Mouse (Mus musculus): ENCODE results near the gene Fn1.

Gene Fn1

GRCm38 (mm10) chr1:71648166-71648565 is 4.8 kb downstream of the Fn1 start:
- DNase-seq = no peak

- DNase-seq = no peak
Observed at GRCm38 (mm10) chr1:71646774-71647173, 6.2 kb downstream of the Fn1 start.

- DNase-seq = no peak
Observed at GRCm38 (mm10) chr1:71645999-71646398, 7.0 kb downstream of the Fn1 start.

GRCm38 (mm10) chr1:71645466-71645865 is 7.5 kb downstream of the Fn1 start:
- no peak for DNase-seq

- DNase-seq = no peak
Observed at GRCm38 (mm10) chr1:71642794-71643193, 10.2 kb downstream of the Fn1 start.

- DNase-seq = no peak
Observed at GRCm38 (mm10) chr1:71641206-71641605, 11.8 kb downstream of the Fn1 start.

GRCm38 (mm10) chr1:71640157-71640556 is 12.8 kb downstream of the Fn1 start:
- no peak for DNase-seq

GRCm38 (mm10) chr1:71636665-71637064 is 16.3 kb downstream of the Fn1 start:
- no peak for DNase-seq

- no peak for DNase-seq
Observed at GRCm38 (mm10) chr1:71636116-71636515, 16.9 kb downstream of the Fn1 start.

GRCm38 (mm10) chr1:71635101-71636014 is 17.6 kb downstream of the Fn1 start:
- DNase-seq = no peak

GRCm38 (mm10) chr1:71634471-71634981 is 18.5 kb downstream of the Fn1 start:
- DNase-seq = no peak

GRCm38 (mm10) chr1:71632387-71632786 is 20.6 kb downstream of the Fn1 start:
- DNase-seq = no peak

- DNase-seq = no peak
Observed at GRCm38 (mm10) chr1:71631811-71632210, 21.2 kb downstream of the Fn1 start.

GRCm38 (mm10) chr1:71630243-71630642 is 22.8 kb downstream of the Fn1 start:
- no peak for DNase-seq

GRCm38 (mm10) chr1:71623625-71624024 is 29.4 kb downstream of the Fn1 start:
- DNase-seq = no peak

GRCm38 (mm10) chr1:71621526-71621925 is 31.5 kb downstream of the Fn1 start:
- DNase-seq = peak in 1 of 2 experiments; percentile 7

GRCm38 (mm10) chr1:71614545-71615246 is 38.3 kb downstream of the Fn1 start:
- no peak for DNase-seq

GRCm38 (mm10) chr1:71612256-71612655 is 40.7 kb downstream of the Fn1 start:
- no peak for DNase-seq

GRCm38 (mm10) chr1:71609916-71610315 is 43.1 kb downstream of the Fn1 start:
- DNase-seq = no peak

- no peak for DNase-seq
Observed at GRCm38 (mm10) chr1:71609057-71609775, 43.8 kb downstream of the Fn1 start.

GRCm38 (mm10) chr1:71606600-71607325 is 46.2 kb downstream of the Fn1 start:
- DNase-seq = no peak

GRCm38 (mm10) chr1:71605751-71606150 is 47.2 kb downstream of the Fn1 start:
- DNase-seq = no peak
